Mouse (Mus musculus): ENCODE data around the gene Eif4g3. TPM values are rescaled to one million over a fixed set of nuclear protein-coding genes. Genes with fewer than 3 reads are reported as not detected.

The Eif4g3 gene
- polyA plus RNA-seq, 2 experiments from 2014 or later: 35.4 to 42.5 TPM

- no peak for ATAC-seq
These were observed 112.1 kb downstream of the Eif4g3 start for GRCm38 (mm10) chr4:138104967-138105366.

- ATAC-seq: peak; percentile 36
These were observed 114.9 kb downstream of the Eif4g3 start for GRCm38 (mm10) chr4:138107441-138108409.

- no peak for ATAC-seq
These were observed 115.7 kb downstream of the Eif4g3 start for GRCm38 (mm10) chr4:138108541-138108940.

- no peak for ATAC-seq
These were observed 116.5 kb downstream of the Eif4g3 start for GRCm38 (mm10) chr4:138109332-138109731.

- no peak for ATAC-seq
These were observed 119.0 kb downstream of the Eif4g3 start for GRCm38 (mm10) chr4:138111858-138112257.

- ATAC-seq: no peak
These were observed 126.9 kb downstream of the Eif4g3 start for GRCm38 (mm10) chr4:138119740-138120139.

- ATAC-seq: no peak
These were observed 131.2 kb downstream of the Eif4g3 start for GRCm38 (mm10) chr4:138124046-138124445.

- no peak for ATAC-seq
These were observed 134.5 kb downstream of the Eif4g3 start for GRCm38 (mm10) chr4:138127371-138127770.

- no peak for ATAC-seq
These were observed 135.0 kb downstream of the Eif4g3 start for GRCm38 (mm10) chr4:138127781-138128180.

GRCm38 (mm10) chr4:138130149-138130548 lies 137.3 kb downstream of the Eif4g3 start:
- no peak for ATAC-seq

GRCm38 (mm10) chr4:138131226-138131625 lies 138.4 kb downstream of the Eif4g3 start:
- ATAC-seq: no peak

- ATAC-seq: no peak
These were observed 138.9 kb downstream of the Eif4g3 start for GRCm38 (mm10) chr4:138131716-138132115.

GRCm38 (mm10) chr4:138133360-138133759 lies 140.5 kb downstream of the Eif4g3 start:
- no peak for ATAC-seq

- ATAC-seq: no peak
These were observed 144.5 kb downstream of the Eif4g3 start for GRCm38 (mm10) chr4:138137336-138137735.

- no peak for ATAC-seq
These were observed 145.0 kb downstream of the Eif4g3 start for GRCm38 (mm10) chr4:138137804-138138203.

GRCm38 (mm10) chr4:138138219-138138618 lies 145.4 kb downstream of the Eif4g3 start:
- no peak for ATAC-seq

GRCm38 (mm10) chr4:138141358-138141757 lies 148.5 kb downstream of the Eif4g3 start:
- no peak for ATAC-seq

- no peak for ATAC-seq
These were observed 154.4 kb downstream of the Eif4g3 start for GRCm38 (mm10) chr4:138147176-138147575.

GRCm38 (mm10) chr4:138149977-138150376 lies 157.2 kb downstream of the Eif4g3 start:
- ATAC-seq: no peak

- ATAC-seq: no peak
These were observed 158.4 kb downstream of the Eif4g3 start for GRCm38 (mm10) chr4:138151226-138151625.

- peak; percentile 49 for ATAC-seq
These were observed 161.2 kb downstream of the Eif4g3 start for GRCm38 (mm10) chr4:138153980-138154379.

- no peak for ATAC-seq
These were observed 168.1 kb downstream of the Eif4g3 start for GRCm38 (mm10) chr4:138160918-138161317.

GRCm38 (mm10) chr4:138161550-138161949 lies 168.7 kb downstream of the Eif4g3 start:
- no peak for ATAC-seq

- ATAC-seq: no peak
These were observed 171.0 kb downstream of the Eif4g3 start for GRCm38 (mm10) chr4:138163836-138164235.

Measured in activated CD4-positive, CD25-positive, alpha-beta regulatory T cell, adult 4 months (primary cell).